Mouse (Mus musculus) small intestine, adult 2 months (tissue): Measurements from ENCODE around the gene Zfp985.
"Not testable (repeated sequence)": the region's sequence is repeated elsewhere in the genome, so short reads cannot be mapped to it uniquely, and the experiment has no call there.

Experiments
- CTCF ChIP-seq: fragments of 200-500 bp; IDR thresholded peaks from 2 replicates; pipeline ENCODE4 v1.5.1; 2012; ENCODE audit warnings: low read depth, mild to moderate bottlenecking, control low read depth, inconsistent platforms, low read length, moderate library complexity, mixed read lengths; ENCODE audit not compliant: insufficient replicate concordance, insufficient read length; ENCODE audit errors: extremely low read depth
- POLR2A ChIP-seq: fragments of 200-500 bp; IDR thresholded peaks from 2 replicates; pipeline ENCODE4 v1.6.1; 2012; ENCODE audit warnings: low read depth, mild to moderate bottlenecking, control low read depth, inconsistent platforms, low read length, moderate library complexity

- TF ChIP-seq CTCF, POLR2A: not testable (repeated sequence)
These were observed 1.3 kb downstream of the Zfp985 start for GRCm38 (mm10) chr4:147554361-147554760.
